Mouse (Mus musculus) retina, adult 2 months (tissue): ENCODE data around the gene Ercc4.

Experiments used
- DNase-seq: peaks from one replicate; pipeline ENCODE4 v3.0.0-alpha.2; 2012; ENCODE audit warnings: low read depth, low spot score

Gene Ercc4

DNA sequence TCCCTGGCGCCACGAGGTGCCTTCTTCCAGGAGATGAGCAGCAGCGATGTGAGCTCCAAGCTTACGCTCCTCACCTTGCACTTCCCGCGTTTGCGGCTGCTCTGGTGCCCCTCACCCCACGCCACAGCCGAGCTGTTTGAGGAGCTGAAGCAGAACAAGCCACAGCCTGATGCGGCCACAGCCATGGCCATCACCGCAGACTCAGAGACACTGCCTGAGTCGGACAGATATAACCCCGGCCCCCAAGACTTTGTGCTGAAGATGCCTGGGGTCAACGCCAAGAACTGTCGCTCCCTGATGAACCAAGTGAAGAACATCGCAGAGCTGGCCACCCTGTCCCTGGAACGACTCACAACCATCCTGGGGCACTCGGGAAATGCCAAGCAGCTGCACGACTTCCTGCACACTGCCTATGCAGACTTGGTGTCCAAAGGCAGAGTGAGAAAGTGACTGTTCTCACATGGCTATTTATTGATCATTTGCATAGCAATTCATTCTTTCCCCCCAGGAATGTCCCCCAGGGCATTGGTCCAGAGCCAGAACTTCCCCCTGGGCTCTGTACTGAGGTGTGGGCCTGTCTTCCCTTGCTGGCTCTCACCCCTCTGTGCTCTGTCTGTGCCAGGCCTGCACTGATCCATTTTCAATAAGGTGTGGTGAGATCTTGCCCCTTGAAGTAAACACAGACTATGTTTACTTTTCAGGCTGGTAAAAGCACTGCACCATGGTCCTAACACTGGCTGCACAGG is 38.5 kb downstream of the Ercc4 start:
- no peak for DNase-seq

GRCm38 (mm10) chr16:13149950-13150349 is 40.5 kb downstream of the Ercc4 start:
- DNase-seq = no peak

DNA sequence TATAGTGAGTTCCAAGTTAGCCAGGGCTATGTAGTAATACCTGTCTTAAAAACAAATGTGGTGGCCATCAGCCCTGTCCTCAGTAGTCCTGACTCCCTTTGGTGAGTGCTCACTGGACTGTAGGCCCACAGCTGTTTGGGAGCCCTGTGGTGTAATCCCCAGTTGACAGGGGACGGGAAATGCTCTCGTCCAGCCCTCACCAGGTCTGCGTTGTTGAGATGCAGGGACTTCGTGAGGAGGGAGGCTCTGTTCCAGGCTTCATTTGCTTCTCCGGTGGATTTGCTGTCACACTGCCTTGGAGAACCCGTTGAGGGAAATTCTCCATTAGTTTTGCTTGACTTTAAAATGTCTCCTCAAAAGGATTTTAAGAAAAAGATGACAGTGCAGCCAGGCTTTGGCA is 41.3 kb downstream of the Ercc4 start:
- no peak for DNase-seq

- no peak for DNase-seq
Measured at GRCm38 (mm10) chr16:13152475-13152874, 43.0 kb downstream of the Ercc4 start.

DNA sequence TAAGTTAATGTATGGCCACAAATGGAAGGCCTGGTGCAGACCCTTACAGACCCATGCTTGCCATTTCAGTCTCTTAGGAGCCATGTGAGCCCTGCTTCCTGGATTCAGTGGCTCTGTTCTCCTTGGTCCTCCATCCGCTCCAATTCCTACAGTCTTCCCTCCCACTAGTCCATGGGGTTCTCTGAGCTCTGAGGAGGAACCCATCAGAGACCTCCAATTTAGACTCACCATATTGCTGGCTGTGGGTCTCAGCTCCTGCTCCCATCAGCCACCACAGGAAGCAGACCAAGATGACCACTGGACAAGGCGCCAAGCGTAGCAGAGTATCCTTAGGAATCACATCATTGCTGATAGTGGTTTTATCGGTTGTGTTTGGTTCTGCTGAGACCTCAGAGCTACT is 43.7 kb downstream of the Ercc4 start:
- DNase-seq = no peak

- DNase-seq = no peak
Measured at GRCm38 (mm10) chr16:13154352-13154751, 44.9 kb downstream of the Ercc4 start.

- no peak for DNase-seq
Measured at GRCm38 (mm10) chr16:13157314-13157713, 47.8 kb downstream of the Ercc4 start.

- no peak for DNase-seq
Measured at GRCm38 (mm10) chr16:13158153-13158670, 48.7 kb downstream of the Ercc4 start.

- DNase-seq = peak; percentile 39
Measured at GRCm38 (mm10) chr16:13158906-13159889, 49.7 kb downstream of the Ercc4 start.

DNA sequence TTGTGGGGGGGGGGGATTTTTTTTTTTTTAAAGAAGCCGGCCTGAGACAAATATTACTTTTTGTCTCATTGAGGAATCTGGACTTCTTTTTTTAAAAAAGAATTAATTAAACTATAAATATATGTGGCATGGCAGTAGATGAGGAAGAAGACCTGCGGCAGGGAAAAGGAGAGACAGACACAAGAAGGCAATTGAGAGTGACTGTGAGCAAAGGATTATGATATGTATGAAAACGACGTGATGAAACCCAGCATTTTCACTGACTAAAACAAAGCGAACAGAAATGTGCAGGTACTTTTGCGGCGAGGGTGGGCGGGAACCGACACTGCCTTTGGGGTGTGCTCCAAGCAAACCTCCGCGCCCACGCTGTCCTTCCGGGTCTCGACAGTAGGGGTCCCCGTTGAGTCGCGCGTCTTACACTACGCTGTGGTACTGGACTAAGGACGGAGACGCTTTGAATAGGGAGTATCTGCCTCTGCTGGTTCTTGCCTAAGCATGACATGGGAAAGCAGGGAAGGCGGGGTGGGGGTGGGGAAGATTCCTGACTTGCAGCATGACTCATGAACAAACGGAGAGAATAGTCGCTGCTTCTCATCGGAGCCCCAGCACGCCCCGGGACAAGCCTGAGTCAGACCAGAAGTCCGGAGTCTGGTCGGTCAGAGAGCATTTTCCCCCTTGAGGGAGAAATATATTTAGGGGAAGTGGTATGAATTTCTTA is 50.6 kb downstream of the Ercc4 start:
- DNase-seq = peak; percentile 56

DNA sequence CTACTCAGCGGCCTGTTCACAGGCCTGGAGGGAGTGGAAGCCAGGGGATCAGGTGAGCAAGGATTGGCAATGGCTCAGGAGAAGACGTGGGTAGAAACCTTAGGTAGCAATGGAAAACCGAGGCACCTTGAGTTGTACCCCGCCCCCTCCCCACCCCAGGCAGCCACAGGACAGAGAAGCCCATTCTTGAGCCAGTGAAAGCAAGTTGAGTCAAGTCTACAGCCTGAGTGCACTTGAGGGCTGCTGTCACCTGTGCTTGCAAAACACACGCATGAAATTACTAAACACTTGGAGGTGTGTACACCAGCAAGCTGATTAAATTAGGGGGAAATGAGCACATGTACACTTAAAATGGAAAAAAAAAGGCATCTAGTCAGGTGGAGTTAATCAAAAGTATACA is 52.0 kb downstream of the Ercc4 start:
- DNase-seq = no peak

DNA sequence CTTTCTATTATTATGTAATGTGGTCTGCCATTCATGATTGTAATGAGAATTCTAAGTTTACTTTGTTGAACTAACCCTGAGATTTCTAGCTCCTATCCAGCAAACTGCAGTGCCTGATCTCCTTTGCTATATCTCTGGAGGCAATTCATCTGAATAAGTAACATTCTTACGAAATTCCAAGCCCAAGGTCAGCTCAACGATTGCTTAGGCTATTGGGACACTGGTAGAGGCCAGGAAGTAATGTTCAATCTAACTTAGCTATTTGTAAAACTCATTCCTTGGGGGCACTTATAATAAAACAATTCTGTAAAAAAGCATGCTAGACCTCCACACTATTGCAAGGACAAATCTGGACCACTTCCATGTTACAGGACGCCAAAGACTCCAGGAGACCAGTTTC is 58.2 kb downstream of the Ercc4 start:
- no peak for DNase-seq

GRCm38 (mm10) chr16:13173055-13173742 is 63.7 kb downstream of the Ercc4 start:
- DNase-seq = no peak

DNA sequence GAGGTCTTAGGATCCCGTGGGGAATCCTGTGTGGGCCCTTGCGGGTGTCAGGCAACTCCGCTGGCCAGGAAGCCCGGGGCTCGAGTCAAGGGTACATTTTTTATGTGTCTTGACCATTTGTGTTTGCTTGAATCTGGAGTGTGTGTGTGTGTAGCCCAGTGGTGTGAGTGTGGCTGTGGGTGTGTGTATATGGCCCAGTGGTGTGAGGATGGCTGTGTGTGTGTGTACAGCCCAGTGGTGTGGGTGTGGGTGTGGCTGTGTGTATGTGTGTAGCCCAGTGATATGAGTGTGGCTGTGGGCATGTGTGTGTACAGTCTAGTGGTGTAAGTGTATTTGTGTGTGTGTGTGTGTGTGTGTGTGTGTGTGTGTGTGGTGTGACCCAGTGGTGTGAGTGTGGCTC is 73.0 kb downstream of the Ercc4 start:
- no peak for DNase-seq

DNA sequence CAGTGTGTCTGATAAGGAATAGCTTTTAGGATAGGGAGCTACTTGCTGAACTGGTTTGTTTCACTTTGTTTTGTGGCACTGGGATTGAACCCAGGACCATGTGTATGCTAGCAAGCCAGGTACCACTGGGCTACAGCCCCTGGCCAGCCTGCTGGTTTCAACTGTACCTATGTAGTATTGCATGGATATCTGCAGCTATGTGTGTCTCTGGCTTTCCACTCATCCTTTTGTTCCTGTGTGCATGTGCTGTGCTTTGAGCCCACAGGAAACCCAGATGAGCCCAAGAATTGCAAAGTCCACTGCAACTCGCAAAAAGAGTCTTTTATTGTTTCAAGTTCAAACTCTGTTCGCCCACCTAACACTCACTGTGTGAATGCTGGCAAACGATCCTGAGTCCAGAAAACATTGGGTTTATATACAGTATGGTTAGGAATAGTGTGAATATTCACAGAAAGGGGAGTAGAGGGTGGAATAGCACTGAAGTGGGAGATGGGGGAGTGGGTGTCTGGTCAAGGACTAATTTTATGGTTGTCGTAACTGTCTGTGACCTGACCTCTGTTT is 73.8 kb downstream of the Ercc4 start:
- no peak for DNase-seq

- DNase-seq = no peak
Measured at GRCm38 (mm10) chr16:13184381-13184780, 74.9 kb downstream of the Ercc4 start.

DNA sequence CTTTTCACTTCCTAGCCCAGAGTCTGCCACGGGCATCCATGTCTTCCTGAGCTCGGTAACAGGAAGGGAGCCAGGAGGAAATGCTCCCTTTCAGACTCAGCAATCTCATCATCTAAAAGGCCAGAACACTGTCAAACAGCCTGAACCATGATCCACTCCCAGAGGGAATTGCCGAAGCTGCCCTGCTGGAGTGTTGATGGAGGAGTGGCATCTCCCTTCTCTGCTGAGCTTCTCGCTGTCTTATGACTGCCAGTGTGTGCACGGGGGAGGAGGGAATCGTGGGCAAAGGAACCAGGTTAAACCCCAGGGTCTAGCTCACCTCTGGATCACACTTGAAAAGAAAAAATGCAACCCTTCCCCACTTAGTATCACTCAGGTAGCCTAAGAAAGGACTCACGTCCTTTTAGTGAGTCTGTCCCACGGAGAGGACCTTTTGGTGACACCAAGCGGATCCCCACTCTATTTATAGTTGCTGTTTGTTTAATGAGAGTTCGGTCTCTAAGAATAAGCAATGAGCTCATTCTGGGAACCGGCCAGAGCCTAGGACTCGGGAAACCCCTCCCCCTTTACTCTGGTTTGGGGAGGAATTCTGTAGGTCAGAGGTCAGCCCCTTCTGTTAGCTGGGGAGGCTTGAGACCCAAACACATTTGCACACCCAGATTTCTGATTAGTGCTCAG is 80.1 kb downstream of the Ercc4 start:
- no peak for DNase-seq

DNA sequence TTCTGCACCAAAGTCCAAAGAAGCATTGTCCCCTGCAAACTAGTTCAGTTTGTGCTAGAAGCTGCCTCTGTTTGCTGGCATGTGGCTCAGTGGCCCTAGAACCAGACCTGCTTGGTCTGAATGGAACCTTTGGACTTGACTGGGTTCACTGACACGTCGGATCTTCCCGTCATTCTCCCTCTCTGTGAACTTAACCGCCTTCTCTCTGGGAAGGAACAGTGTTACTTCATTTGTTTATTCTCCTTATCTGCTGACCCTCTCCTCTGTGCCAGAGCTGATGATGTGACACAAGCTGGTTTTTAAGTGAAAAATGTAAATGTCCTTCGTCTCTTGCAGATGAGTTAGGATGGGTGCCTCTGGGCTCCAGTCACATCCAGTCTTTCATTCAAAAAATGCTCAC is 81.0 kb downstream of the Ercc4 start:
- DNase-seq = no peak

- no peak for DNase-seq
Measured at GRCm38 (mm10) chr16:13191166-13191565, 81.7 kb downstream of the Ercc4 start.

GRCm38 (mm10) chr16:13193663-13194071 is 84.2 kb downstream of the Ercc4 start:
- DNase-seq = no peak
